In the genomic region with DNA sequence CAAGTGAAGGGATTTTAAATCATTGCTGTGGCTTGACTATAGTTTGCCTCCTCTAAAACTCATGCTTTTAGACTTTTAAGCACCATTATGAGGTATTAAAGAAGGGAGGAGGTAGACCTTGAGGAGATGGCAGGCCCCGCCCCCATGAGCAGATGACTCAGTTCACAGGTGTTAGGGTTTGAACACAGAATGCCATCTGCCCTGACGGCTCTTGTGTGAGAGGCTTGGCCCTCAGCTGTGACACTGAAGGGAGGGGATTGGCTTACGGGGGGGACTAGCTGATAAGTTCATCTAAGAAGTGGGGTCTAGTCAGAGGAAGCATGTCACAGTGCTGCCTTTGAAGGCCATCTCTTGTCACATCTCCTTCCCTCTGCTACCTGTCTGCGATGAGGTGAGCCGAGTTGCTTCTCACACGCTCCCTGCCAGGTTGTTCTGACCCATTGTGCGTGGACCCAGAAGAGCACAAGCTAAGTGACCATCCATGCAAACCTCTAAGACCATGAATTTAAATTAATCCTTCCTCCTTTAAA, we compare ENCODE assay signal across 16 mouse cellular contexts. TPM values are rescaled to one million over a fixed set of nuclear protein-coding genes. Genes with fewer than 3 reads are reported as not detected.
"Had no signal": no experiment of that assay in that cellular context is flagged by ENCODE, and none has a peak within 500 bp of the region (broad histone marks: within the 10 kb centered on the region; RNA-seq: fewer than 3 reads in every experiment).

No protein-coding gene starts in this region.

- DNase-seq: kidney, adult 8-10 months; kidney, postnatal 25 days; layer of hippocampus, adult 9-11 months; liver; liver, embryonic 13.5 days; liver, postnatal 0 days; lung, postnatal 14 days; midbrain, embryonic 14.5 days; spleen, adult 18-20 months had no signal

- H3K9me3 ChIP-seq: lung, embryonic 15.5 days had no signal

- H3K4me3 ChIP-seq: limb, embryonic 12.5 days; liver, embryonic 13.5 days; lung, embryonic 15.5 days; neural tube, embryonic 12.5 days had no signal

- H3K27me3 ChIP-seq: limb, embryonic 12.5 days; liver, embryonic 13.5 days; lung, embryonic 15.5 days; neural tube, embryonic 12.5 days had no signal

- ATAC-seq: intestine, postnatal 0 days; liver, postnatal 0 days had no signal

- H3K36me3 ChIP-seq: limb, embryonic 12.5 days; liver, embryonic 13.5 days; lung, embryonic 15.5 days; neural tube, embryonic 12.5 days had no signal

- H3K9ac ChIP-seq: limb, embryonic 12.5 days; liver, embryonic 13.5 days; liver, postnatal 0 days; lung, embryonic 15.5 days; neural tube, embryonic 12.5 days had no signal

- H3K27ac ChIP-seq: limb, embryonic 12.5 days; liver, embryonic 13.5 days; lung, embryonic 15.5 days; macrophage; neural tube, embryonic 12.5 days had no signal

- H3K4me2 ChIP-seq: limb, embryonic 12.5 days; liver, embryonic 13.5 days; lung, embryonic 15.5 days; neural tube, embryonic 12.5 days had no signal

- H3K4me1 ChIP-seq: limb, embryonic 12.5 days; neural tube, embryonic 12.5 days had no signal

RNA-seq across cellular contexts. Expression of a gene that starts 10.0 kb away (rescaled TPM):
- total RNA-seq: neutrophil, adult 5-6 weeks had no signal
- polyA plus RNA-seq: macrophage had no signal

RNA-seq across cellular contexts. Expression of a gene that starts 37.9 kb away (rescaled TPM):
- total RNA-seq: layer of hippocampus, adult 18-20 months; neutrophil, adult 5-6 weeks had no signal
- polyA plus RNA-seq: liver, postnatal 0 days; macrophage had no signal
